Mouse (Mus musculus) monocyte, adult 2 months (primary cell): ENCODE measurements around the gene Vmn1r218.
"Not testable (repeated sequence)": the region's sequence is repeated elsewhere in the genome, so short reads cannot be mapped to it uniquely, and the experiment has no call there.

Source experiments
- DNase-seq, 2 experiments: peaks; one replicate each; pipeline ENCODE4 v3.0.0; 2022; ENCODE audit warnings: low spot score in 2 of 2, low read depth in 1 of 2

The Vmn1r218 gene

DNA sequence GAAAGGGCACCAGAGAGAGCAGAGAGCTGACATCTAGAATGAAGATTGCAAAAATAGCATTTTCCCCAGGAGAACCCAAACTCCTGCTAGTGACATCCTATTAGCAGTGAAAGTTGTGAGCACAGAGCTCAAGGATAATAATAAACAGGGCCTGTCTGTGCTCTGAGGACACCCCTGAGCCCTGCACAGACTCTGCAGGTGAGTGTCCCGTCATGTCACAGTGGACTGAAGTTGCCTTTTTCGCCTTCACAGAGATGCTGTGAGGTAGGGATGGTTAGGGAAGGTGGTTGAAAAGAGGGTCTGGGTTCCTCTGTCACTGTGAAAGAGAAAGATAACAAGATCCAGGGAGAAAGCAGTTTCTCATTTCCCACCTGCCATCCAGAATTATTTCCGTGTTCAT is at the start of gene Vmn1r218:
Gene Vmn1r218, plus strand, starts transcription at position 57 of the 400 bp plus-strand sequence.
- no peak for DNase-seq

DNA sequence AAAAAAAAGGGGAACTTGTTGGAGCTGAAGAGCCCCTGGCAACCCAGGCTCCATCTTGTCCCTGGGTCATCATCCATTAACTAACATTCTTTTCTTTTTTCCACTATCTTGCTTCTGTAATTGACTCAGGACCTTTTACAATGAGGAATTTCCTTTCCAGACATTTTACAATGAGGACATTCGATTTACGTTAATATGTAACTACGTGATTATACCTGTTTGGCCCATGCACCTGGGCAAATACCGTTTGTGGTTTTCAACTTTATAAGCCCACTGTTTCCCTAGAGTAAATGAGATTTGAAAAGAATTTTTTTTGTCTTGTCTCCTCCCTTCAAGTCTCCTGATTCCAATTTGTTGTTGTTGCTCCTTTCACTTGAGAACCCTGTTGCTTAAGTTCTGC is 38.6 kb upstream of the Vmn1r218 start:
- DNase-seq: no peak

DNA sequence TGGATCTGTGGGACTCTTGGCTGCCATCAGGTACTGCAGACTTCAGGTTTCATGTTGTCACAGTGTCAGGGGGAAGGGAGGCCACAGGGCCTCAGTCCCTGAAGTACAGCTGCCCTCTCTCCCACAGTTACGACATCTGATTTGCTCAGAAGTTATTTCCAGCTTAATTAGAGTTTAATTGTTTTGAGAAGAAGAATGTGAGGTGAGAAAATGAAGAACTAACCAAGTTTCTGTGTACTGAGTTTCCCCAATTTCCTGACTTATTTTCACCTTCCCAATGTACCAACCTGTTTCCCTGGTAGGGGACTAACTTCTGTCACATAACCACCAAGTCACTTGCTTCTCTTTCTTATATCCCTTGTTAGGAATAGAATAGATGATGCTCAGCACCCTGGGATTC is 14.8 kb upstream of the Vmn1r218 start, which contains the start of gene Vmn1r217:
Gene Vmn1r217, minus strand, starts transcription at position 101 of the 400 bp plus-strand sequence.
- not testable (repeated sequence) for DNase-seq

DNA sequence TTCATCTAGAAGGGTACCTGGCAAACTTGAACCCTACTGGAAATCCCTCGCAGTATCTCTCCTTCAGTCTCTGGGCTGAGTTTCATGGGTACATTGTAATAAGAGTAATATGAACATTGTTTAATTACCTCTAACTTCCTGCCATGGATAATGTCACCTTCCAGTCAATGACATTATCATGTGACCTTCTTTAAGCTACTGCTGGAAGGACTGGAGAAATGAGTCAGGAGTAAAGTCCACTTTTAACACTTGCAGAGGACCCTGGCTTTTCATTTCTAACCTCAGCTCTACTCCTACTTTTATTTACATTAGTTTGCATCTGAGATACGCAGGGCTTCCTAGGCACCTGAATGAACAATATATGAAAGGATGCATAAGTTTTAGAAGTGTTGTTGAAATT is 12.3 kb upstream of the Vmn1r218 start:
- DNase-seq: no peak

DNA sequence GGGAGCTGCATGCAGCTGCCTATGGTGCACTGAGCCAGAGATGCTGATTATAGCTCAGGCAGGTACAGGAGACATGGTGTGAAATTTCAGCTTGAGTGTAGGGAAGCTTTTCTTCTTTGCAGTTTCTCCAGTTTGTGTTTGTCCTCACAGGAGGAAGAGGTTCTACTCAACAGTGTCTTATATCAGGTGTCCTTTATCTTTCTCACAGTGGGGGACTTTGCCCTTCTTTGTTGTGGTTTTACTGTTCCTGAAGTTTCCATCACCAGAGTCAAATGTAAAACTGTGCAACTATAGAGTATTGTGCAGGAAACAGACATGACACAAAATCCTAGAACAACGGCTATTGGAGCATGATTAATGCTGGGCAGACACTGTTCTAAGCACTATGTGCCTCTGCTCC is 546 bp downstream of the Vmn1r218 start:
- no peak for DNase-seq

DNA sequence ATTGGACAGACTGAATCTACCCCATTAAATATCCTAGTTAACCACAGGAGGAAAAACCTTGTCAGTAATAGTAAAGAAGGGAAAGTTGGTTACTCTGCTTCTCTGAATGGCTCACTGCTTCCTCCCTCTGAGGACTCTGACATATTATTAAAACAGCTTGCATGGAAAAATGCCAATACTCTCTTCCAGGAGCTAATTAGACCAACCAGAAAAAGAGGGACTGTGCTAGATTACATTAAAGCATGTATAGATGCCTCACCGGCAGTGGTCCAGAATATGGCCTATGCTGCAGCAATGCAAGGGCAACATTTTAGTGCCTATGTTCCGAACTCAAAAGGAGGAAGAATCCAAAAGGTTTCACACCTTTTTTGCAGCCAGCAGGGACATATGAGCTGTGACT is 5.9 kb downstream of the Vmn1r218 start:
- no peak for DNase-seq

DNA sequence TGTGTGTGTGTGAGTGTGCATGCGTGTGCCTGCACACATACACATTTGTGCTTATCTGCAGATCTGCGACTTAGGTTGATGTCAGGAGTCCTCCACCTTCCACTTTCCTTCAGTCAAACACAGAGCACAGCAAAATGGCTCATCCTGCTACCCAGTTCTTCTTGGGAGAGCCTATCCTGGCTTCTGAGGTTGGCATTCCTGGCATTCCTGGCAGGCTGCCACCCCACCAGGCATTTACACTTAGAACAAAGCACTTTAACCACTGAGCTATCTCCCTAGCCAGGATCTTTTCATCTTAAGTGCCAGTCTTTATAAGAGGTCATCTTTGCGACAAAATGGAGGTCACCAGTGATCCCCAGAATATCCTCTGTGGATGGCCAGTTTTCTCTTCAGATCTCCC is 24.9 kb downstream of the Vmn1r218 start:
- no peak for DNase-seq

DNA sequence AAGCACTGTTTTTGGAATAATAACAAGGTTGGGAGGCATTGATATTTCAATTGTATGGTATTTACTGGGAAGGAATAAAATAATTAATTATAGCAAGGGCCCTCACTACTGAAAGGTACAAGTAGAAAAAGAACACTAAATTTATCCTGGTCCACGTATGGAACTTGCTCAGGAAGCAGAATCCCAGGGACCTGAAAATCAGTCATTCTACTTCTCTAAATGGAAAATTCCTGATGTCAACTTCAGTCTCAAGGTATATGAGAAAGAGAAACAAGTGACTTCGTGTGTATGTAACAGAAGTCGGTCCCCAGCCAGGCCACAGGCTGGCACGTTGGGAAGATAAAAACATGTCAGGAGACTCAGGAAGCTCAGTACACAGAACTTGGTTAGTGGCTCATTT is 26.1 kb downstream of the Vmn1r218 start, which contains the start of gene Vmn1r219:
Gene Vmn1r219, plus strand, starts transcription at position 301 of the 400 bp plus-strand sequence.
- no peak for DNase-seq

DNA sequence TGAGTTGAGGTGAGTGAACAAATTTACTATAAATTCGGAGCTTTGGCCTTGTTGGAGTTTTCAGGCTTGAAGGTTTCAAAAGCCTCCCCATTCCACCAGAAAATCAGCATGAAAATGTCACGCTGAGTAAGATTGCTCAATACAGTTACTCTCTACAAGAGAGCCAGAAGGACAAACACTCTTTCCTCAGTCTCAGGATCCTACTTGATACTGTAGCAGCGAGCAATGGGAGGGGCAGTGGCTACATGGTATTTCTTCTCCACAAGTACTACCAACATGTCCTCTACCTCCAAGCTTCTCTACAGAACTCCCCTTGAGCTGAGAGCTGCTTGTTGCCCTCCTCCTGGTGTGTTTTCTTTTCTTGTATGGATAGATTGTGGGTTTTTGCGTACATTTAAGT is 33.5 kb downstream of the Vmn1r218 start:
- DNase-seq: not testable (repeated sequence)

DNA sequence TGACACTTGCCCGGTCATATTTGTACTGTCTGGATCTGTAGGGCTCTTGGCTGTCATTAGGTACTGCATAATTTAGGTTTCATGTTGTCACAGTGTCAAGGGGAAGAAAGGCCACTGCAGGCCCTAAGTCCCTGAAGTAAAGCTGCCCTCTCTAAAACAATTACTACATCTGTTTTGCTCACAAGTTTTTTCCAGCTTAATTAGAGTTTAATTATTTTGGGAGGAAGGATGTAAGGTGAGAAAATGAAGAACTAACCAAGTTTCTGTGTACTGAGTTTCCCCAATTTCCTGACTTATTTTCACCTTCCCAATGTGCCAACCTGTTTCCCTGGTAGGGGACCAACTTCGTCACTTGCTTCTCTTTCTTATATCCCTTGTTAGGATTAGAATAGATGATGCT is 54.9 kb downstream of the Vmn1r218 start, which contains the start of gene Vmn1r220:
Gene Vmn1r220, minus strand, starts transcription at position 101 of the 400 bp plus-strand sequence.
- no peak for DNase-seq
